Mouse (Mus musculus) heart, postnatal 0 days (tissue): ENCODE results near the gene Dysf. TPM values are rescaled to one million over a fixed set of nuclear protein-coding genes. Genes with fewer than 3 reads are reported as not detected.

ENCODE experiments used
- ATAC-seq: fragments of 200-750 bp; cut with Nextera tagmentation; 2 replicates; pipeline ENCODE4 v1.8.0; 2017; ENCODE audit warnings: low read depth, moderate number of reproducible peaks, moderate library complexity; ENCODE audit not compliant: insufficient read depth
- DNase-seq: peaks from one replicate; pipeline ENCODE4 v3.0.0-alpha.2; 2016; ENCODE audit warnings: low spot score
- H3K27ac ChIP-seq: fragments of 300-500 bp; sonication (generic); 2 replicates; pipeline ENCODE4 v1.5.1; 2014; ENCODE audit warnings: low read depth, mild to moderate bottlenecking
- H3K27me3 ChIP-seq: fragments of 300-500 bp; sonication (generic); 2 replicates; pipeline ENCODE4 v1.6.1; 2014; ENCODE audit warnings: low read length, mixed read lengths; ENCODE audit not compliant: control insufficient read depth, insufficient read depth
- H3K36me3 ChIP-seq: fragments of 300-500 bp; sonication (generic); replicated peaks from 2 replicates; pipeline ENCODE4 v1.6.1; 2014; ENCODE audit warnings: low read length, mixed read lengths; ENCODE audit not compliant: control insufficient read depth, insufficient read depth
- H3K4me1 ChIP-seq: fragments of 300-500 bp; sonication (generic); 2 replicates; pipeline ENCODE4 v1.6.1; 2014; ENCODE audit warnings: antibody characterized with exemption; ENCODE audit not compliant: control insufficient read depth, insufficient read depth
- H3K4me2 ChIP-seq: fragments of 300-500 bp; sonication (generic); 2 replicates; pipeline ENCODE4 v1.6.1; 2014; ENCODE audit warnings: low read depth, mild to moderate bottlenecking, low read length, moderate library complexity
- H3K4me3 ChIP-seq: fragments of 300-500 bp; sonication (generic); 2 replicates; pipeline ENCODE4 v1.5.1; 2014; ENCODE audit warnings: low read depth, low read length
- H3K9ac ChIP-seq: fragments of 300-500 bp; sonication (generic); replicated peaks from 2 replicates; pipeline ENCODE4 v1.6.1; 2014; ENCODE audit warnings: low read depth, low read length, mixed read lengths
- H3K9me3 ChIP-seq: fragments of 300-500 bp; sonication (generic); replicated peaks from 2 replicates; pipeline ENCODE4 v1.6.1; 2016; ENCODE audit warnings: low read length; ENCODE audit not compliant: control insufficient read depth
- CTCF ChIP-seq: IDR thresholded peaks from 2 replicates; pipeline ENCODE4 v1.5.1; 2016; ENCODE audit warnings: antibody characterized with exemption, control low read depth, low read depth
- EP300 ChIP-seq: IDR thresholded peaks from 2 replicates; pipeline ENCODE4 v1.6.1; 2016; ENCODE audit warnings: antibody characterized with exemption, low read depth
- WGBS: fragments of 180-500 bp; shearing (Covaris S2); extraction: QIAGEN DNeasy Blood & Tissue Kit; methylation state at CpG from one replicate; pipeline ENCODE4 v1.1.7; 2014; 5-methylcytosine and 5-hydroxymethylcytosine counted together
- polyA plus RNA-seq: library from polyadenylated mRNA; unstranded; fragments of >200 nt; fragmentation: Nextera tagmentation; extraction: Ambion mirVana; gene quantifications from 2 replicates; pipeline ENCODE4 v1.2.1, GENCODE M21; 2015
- total RNA-seq: library from RNA; depleted of rRNA; stranded (reverse); fragments of >200 nt; gene quantifications from 2 replicates; pipeline ENCODE4 v1.2.3, GENCODE M21; 2014; ENCODE audit warnings: low replicate concordance; rRNA removed

Dysf gene
- total and polyA plus RNA-seq, 2 experiments from 2014 or later: 15.0 to 21.9 TPM

- Histone ChIP-seq H3K27ac (no peak overlapping the region), H3K4me3 (no peak overlapping the region), H3K27me3 (no peaks in the 10 kb centered on the region), H3K4me2 (no peak overlapping the region), H3K4me1 (peaks cover 19% of the 10 kb centered on the region), H3K9me3 (no peaks in the 10 kb centered on the region), H3K9ac (no peak overlapping the region), H3K36me3 (no peaks in the 10 kb centered on the region)
- 40% methylated on average over 5 of the region's 5 CpGs for WGBS
- TF ChIP-seq CTCF (no peak), EP300 (no peak)
- DNase-seq (no peak), ATAC-seq (no peak)
Measured at GRCm38 (mm10) chr6:84246979-84247378, 238.6 kb downstream of the Dysf start.

Other genes starting within 250 kb of the Dysf start
- not detected in 2 replicates for gene Ankrd53, start 245.9 kb upstream of the Dysf start, total RNA-seq
- gene Ankrd53, start 245.9 kb upstream of the Dysf start, polyA plus RNA-seq: 0.16 TPM in 2 replicates
- gene Tex261, start 232.8 kb upstream of the Dysf start, total RNA-seq: 78.9 and 85.9 TPM in 2 replicates
- 102 and 109 TPM in 2 replicates for gene Tex261, start 232.8 kb upstream of the Dysf start, polyA plus RNA-seq
- 44.3 and 50.9 TPM in 2 replicates for gene Nagk, start 213.6 kb upstream of the Dysf start, total RNA-seq
- gene Nagk, start 213.6 kb upstream of the Dysf start, polyA plus RNA-seq: 65.3 and 70.9 TPM in 2 replicates
- 26.8 and 40.2 TPM in 2 replicates for gene Paip2b, start 176.8 kb upstream of the Dysf start, total RNA-seq
- gene Paip2b, start 176.8 kb upstream of the Dysf start, polyA plus RNA-seq: 11.6 and 13.0 TPM in 2 replicates
- 40.4 and 92.4 TPM in 2 replicates for gene Zfp638, start 141.5 kb upstream of the Dysf start, total RNA-seq
- 28.5 and 31.9 TPM in 2 replicates for gene Zfp638, start 141.5 kb upstream of the Dysf start, polyA plus RNA-seq